Mouse (Mus musculus): Measurements from ENCODE around the gene Abcb11.

Gene Abcb11

GRCm38 (mm10) chr2:69188732-69189131, 153.7 kb downstream of the Abcb11 start:
- DNase-seq (ENCODE audit: low spot score) = no peak

Measured in testis, postnatal 14 days (tissue).